Mouse (Mus musculus): ENCODE data around the gene Crcp. TPM values are rescaled to one million over a fixed set of nuclear protein-coding genes. Genes with fewer than 3 reads are reported as not detected.
A peak's percentile ranks its signal among the peaks of the same experiment; 100 is the strongest.

Crcp gene
- polyA plus RNA-seq, 1 experiment: 9.7 TPM

DNA sequence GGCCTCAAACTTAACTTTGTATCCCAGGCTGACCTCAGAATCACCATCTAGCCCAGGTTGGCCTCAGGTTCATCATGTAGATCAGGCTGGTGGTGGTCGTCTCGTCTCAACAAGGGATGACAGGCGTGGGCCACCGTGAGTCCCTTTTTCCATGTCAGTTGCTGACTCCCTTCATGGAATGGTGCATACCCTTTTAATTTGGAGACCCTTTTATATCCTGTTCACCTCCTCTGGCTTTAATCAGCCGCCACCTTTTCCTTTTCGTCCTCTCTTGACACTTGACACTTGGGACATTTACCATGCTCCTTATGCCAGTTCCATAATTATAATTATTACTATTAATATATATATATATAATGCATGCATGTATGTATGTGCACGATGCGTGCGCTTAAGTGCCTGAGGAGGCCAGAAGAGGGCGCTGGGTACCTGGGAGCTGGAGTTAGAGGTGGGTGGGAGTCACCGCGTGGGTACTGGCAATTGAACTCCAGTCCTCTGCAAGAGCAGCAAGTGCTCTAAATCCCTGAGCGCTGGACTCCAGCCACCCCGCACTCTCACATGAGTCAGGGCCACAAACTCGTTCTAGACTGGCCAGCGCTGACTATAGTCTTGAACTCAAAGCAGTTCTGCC lies 51.1 kb downstream of the Crcp start:
- Histone ChIP-seq H3K27ac (ENCODE audit: insufficient read depth, low read depth, low read length) (no peak overlapping the region), H3K4me1 (ENCODE audit: control insufficient read depth, insufficient read depth, insufficient read length, low read length) (peaks cover 5% of the 10 kb centered on the region; the same call in 1 of the 2 replicates), H3K27me3 (ENCODE audit: control insufficient read depth, insufficient read depth, low read length) (peaks cover 9% of the 10 kb centered on the region), H3K36me3 (ENCODE audit: control insufficient read depth, insufficient read depth, low read length) (no peaks in the 10 kb centered on the region), H3K4me3 (ENCODE audit: low read depth, low read length) (peak overlapping the region; percentile 79)
- TF ChIP-seq CTCF (IDR thresholded peaks at IDR 0.05; ENCODE audit: extremely low read depth, insufficient read length, insufficient replicate concordance, low read depth, low read length): no peak
- TF ChIP-seq POLR2A (IDR thresholded peaks at IDR 0.05; ENCODE audit: low read depth, low read length): no peak
- WGBS: 83% methylated on average over 16 of the region's 16 CpGs

DNA sequence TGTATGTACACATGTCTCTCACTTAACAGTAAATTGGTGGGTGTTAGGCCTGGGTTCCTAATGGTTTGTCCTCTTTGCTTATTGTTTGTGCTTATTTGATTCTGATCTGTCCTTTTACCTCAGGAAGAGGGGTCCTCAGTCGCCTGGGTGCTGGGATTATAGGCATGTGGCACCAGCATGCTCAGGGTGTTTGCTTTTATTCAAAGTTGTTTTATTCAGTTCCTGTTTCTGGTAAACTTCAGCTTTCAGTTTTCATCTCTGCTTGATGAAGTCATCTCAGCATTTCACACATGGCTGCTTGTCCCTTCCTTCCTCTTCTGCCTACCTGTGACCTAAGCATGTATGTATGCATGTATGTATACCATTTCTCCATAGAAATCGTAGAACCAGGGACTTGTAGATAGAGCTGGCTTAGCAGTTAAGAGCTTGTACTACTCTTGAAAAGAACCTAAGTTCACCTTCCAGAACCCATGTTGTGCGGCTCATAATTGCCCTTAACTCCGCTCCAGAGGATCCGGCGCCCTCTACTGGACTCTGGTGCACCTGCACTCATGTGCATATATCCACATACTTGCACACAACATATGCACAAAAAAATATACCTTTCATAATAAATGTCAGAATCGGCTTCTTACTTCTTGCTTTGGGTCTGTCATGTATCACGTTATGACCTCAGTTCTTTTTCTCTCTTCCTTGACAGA lies 52.2 kb downstream of the Crcp start:
- H3K4me3 ChIP-seq (ENCODE audit: low read depth, low read length): no peak overlapping the region
- peaks cover 9% of the 10 kb centered on the region for H3K27me3 ChIP-seq (ENCODE audit: control insufficient read depth, insufficient read depth, low read length)
- 95% methylated on average over 8 of the region's 8 CpGs for WGBS
- peaks cover 5% of the 10 kb centered on the region; the same call in 1 of the 2 replicates for H3K4me1 ChIP-seq (ENCODE audit: control insufficient read depth, insufficient read depth, insufficient read length, low read length)
- no peak overlapping the region for H3K27ac ChIP-seq (ENCODE audit: insufficient read depth, low read depth, low read length)
- TF ChIP-seq POLR2A (IDR thresholded peaks at IDR 0.05; ENCODE audit: low read depth, low read length) (no peak), CTCF (IDR thresholded peaks at IDR 0.05; ENCODE audit: extremely low read depth, insufficient read length, insufficient replicate concordance, low read depth, low read length) (peak; percentile 38; the same call in 1 of the 2 replicates)
- no peaks in the 10 kb centered on the region for H3K36me3 ChIP-seq (ENCODE audit: control insufficient read depth, insufficient read depth, low read length)

DNA sequence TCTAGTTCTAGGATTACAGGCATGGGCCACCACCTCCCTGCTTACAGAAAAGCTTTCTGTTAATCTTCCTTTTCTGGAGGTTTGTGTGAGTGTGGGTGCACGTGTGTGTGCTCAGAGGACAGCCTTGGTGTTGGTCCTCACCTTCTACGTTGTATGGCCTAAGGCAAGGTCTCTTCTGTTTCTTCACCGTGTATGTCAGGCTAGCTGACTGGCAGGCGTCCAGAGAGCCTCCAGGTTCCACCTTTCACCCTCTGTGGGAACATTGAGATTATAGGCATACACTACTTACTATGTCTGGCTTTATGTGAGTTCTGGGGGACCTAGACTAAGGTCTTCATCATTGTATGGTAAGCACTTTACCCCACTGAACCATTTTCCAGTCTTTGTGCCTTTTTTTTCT lies 53.3 kb downstream of the Crcp start:
- TF ChIP-seq POLR2A (IDR thresholded peaks at IDR 0.05; ENCODE audit: low read depth, low read length): no peak
- Histone ChIP-seq H3K4me3 (ENCODE audit: low read depth, low read length) (no peak overlapping the region), H3K4me1 (ENCODE audit: control insufficient read depth, insufficient read depth, insufficient read length, low read length) (peaks cover 5% of the 10 kb centered on the region; the same call in 1 of the 2 replicates), H3K36me3 (ENCODE audit: control insufficient read depth, insufficient read depth, low read length) (no peaks in the 10 kb centered on the region), H3K27ac (ENCODE audit: insufficient read depth, low read depth, low read length) (no peak overlapping the region), H3K27me3 (ENCODE audit: control insufficient read depth, insufficient read depth, low read length) (peaks cover 9% of the 10 kb centered on the region)
- 35% methylated on average over 4 of the region's 4 CpGs for WGBS

- TF ChIP-seq POLR2A (IDR thresholded peaks at IDR 0.05; ENCODE audit: low read depth, low read length) (no peak), CTCF (IDR thresholded peaks at IDR 0.05; ENCODE audit: extremely low read depth, insufficient read length, insufficient replicate concordance, low read depth, low read length) (no peak)
- Histone ChIP-seq H3K27ac (ENCODE audit: insufficient read depth, low read depth, low read length) (peak overlapping the region; percentile 6; the same call in 1 of the 2 replicates), H3K4me1 (ENCODE audit: control insufficient read depth, insufficient read depth, insufficient read length, low read length) (peaks cover 6% of the 10 kb centered on the region; the same call in 1 of the 2 replicates), H3K27me3 (ENCODE audit: control insufficient read depth, insufficient read depth, low read length) (peaks cover 7% of the 10 kb centered on the region), H3K4me3 (ENCODE audit: low read depth, low read length) (no peak overlapping the region), H3K36me3 (ENCODE audit: control insufficient read depth, insufficient read depth, low read length) (no peaks in the 10 kb centered on the region)
- WGBS: 79% methylated on average over 3 of the region's 3 CpGs
Measured at GRCm38 (mm10) chr5:130084271-130084670, 55.2 kb downstream of the Crcp start.

DNA sequence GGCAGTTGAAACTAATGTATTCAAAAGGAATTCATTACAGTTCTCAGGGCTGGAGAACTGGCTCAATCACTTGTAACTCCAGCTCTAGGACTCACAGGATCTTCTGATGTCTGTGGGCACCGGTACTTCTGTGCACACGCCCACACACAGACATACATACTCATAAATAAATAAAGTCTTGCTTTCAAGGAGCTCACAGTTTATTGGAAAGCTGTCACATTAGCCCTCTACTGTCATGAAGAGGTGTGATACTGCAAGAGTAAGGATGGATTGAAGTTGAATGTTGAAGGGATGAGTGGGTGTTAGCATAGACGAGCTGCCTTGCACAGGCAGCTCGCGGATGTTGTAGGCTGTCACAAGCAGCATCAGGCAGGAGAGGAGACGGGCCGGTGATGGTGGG lies 58.9 kb downstream of the Crcp start:
- Histone ChIP-seq H3K27ac (ENCODE audit: insufficient read depth, low read depth, low read length) (no peak overlapping the region), H3K4me3 (ENCODE audit: low read depth, low read length) (no peak overlapping the region), H3K4me1 (ENCODE audit: control insufficient read depth, insufficient read depth, insufficient read length, low read length) (peaks cover 7% of the 10 kb centered on the region; the same call in 1 of the 2 replicates), H3K27me3 (ENCODE audit: control insufficient read depth, insufficient read depth, low read length) (no peaks in the 10 kb centered on the region), H3K36me3 (ENCODE audit: control insufficient read depth, insufficient read depth, low read length) (no peaks in the 10 kb centered on the region)
- TF ChIP-seq CTCF (IDR thresholded peaks at IDR 0.05; ENCODE audit: extremely low read depth, insufficient read length, insufficient replicate concordance, low read depth, low read length) (no peak), POLR2A (IDR thresholded peaks at IDR 0.05; ENCODE audit: low read depth, low read length) (no peak)
- WGBS: 87% methylated on average over 7 of the region's 7 CpGs

- WGBS: 77% methylated on average over 4 of the region's 4 CpGs
- Histone ChIP-seq H3K4me3 (ENCODE audit: low read depth, low read length) (no peak overlapping the region), H3K27me3 (ENCODE audit: control insufficient read depth, insufficient read depth, low read length) (no peaks in the 10 kb centered on the region), H3K4me1 (ENCODE audit: control insufficient read depth, insufficient read depth, insufficient read length, low read length) (peaks cover 7% of the 10 kb centered on the region; the same call in 1 of the 2 replicates), H3K36me3 (ENCODE audit: control insufficient read depth, insufficient read depth, low read length) (no peaks in the 10 kb centered on the region), H3K27ac (ENCODE audit: insufficient read depth, low read depth, low read length) (no peak overlapping the region; the same call in 1 of the 2 replicates)
- TF ChIP-seq POLR2A (IDR thresholded peaks at IDR 0.05; ENCODE audit: low read depth, low read length) (no peak), CTCF (IDR thresholded peaks at IDR 0.05; ENCODE audit: extremely low read depth, insufficient read length, insufficient replicate concordance, low read depth, low read length) (no peak)
Measured at GRCm38 (mm10) chr5:130088612-130089011, 59.5 kb downstream of the Crcp start.

DNA sequence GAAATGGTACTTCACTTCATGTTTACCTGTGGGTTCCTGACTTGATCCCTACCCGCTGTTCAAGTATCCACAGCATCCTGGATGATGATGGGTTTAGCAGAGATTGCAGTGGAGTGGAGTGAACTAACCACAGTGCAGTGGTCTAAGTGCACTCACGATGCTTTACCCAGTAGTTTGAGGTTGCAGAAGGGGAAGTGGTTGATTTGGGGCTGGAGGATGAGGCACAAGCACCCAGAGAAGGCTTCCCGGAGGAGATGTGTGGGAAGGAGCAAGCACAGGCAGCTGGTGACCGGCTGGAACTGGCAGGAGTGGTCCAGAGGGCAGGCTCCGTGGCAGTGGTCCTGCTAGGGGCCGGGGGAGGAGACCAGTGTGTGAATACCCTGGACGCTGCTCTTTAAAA lies 60.1 kb downstream of the Crcp start:
- Histone ChIP-seq H3K27me3 (ENCODE audit: control insufficient read depth, insufficient read depth, low read length) (no peaks in the 10 kb centered on the region), H3K4me3 (ENCODE audit: low read depth, low read length) (no peak overlapping the region), H3K36me3 (ENCODE audit: control insufficient read depth, insufficient read depth, low read length) (no peaks in the 10 kb centered on the region), H3K27ac (ENCODE audit: insufficient read depth, low read depth, low read length) (peak overlapping the region; percentile 18; the same call in 1 of the 2 replicates), H3K4me1 (ENCODE audit: control insufficient read depth, insufficient read depth, insufficient read length, low read length) (peaks cover 7% of the 10 kb centered on the region; the same call in 1 of the 2 replicates)
- 57% methylated on average over 7 of the region's 7 CpGs for WGBS
- TF ChIP-seq POLR2A (IDR thresholded peaks at IDR 0.05; ENCODE audit: low read depth, low read length): no peak
- TF ChIP-seq CTCF (IDR thresholded peaks at IDR 0.05; ENCODE audit: extremely low read depth, insufficient read length, insufficient replicate concordance, low read depth, low read length): no peak
